Mouse (Mus musculus): ENCODE measurements around the gene Glra1. TPM values are rescaled to one million over a fixed set of nuclear protein-coding genes. Genes with fewer than 3 reads are reported as not detected.

Gene Glra1
- total RNA-seq, 2 experiments from 2014 or later: not detected

DNA sequence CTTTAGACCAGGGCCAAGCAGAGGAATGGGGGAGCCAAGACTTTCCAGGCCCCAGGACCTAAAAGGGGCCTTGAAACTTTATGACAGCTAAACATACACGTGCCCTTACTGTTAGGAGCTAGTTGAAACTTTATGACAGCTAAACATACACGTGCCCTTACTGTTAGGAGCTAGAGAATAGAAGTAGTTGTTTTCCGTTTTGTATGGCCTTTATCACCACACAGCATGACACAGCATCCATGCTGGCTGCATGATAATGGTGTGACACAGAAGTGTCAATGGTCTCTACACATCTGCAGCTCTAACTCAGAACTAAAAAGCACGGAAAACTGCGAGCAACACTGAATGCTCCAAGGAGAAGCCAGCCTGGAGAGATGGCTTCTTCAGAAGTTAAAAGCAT, 90.3 kb downstream of the Glra1 start:
- no peak for DNase-seq

DNA sequence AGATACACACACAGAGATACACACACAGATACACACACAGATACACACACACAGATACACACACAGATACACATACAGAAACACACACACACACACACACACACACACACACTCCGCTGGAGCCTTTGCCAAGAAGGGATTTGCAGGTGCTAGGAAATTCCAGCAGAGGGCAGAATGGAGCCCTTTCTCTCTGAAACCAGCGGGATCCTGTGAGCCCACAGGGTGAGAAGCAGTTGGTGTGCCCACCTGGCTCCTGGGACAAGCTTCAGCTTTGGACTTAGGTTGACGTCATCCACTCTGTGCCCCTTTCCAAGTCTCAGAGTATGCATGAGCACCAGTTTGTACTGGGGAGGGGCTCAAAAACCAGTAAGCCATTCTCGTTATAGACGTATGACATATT, 96.6 kb downstream of the Glra1 start:
- DNase-seq: peak; percentile 24

DNA sequence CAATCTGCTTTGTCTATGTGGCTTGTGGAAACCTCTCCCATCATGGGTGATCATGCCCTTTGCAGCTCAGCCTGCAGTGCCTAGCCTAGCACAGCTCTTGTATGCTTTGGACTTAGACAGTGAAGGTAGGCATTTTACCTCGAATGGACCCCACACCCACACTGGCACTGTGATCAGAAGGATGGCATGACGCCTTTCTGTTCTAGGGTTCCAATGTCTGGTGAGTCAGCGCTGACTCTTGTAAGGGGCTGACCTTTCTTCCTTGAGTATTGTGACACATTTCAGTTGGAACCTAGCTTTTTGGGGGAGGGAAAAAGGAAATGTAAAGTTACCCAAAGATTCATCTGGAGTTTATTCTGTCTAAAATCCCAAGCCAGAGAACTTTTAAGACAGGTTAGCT, 102.5 kb downstream of the Glra1 start:
- peak; percentile 38 for DNase-seq

DNA sequence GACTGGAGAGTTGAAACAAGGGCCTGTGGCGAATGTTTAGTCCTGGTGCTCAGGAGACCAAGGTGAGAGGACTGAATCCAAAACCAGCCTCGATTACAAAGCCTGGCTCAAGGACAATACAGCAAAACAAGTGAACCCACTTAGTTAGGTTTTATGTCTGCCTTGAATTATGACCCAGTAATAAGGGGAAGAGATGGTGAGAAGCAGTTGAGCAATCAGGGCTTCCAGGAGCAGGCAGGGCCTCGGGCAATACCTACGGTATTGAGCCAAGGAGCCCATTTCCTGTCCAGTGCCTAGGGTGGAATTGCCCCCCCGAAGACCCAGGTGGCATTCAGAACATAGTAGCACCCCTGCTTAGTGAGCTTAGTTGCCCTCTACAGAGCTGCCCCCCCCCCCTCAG, 105.1 kb downstream of the Glra1 start:
- DNase-seq: no peak

GRCm38 (mm10) chr11:55501955-55502531, 106.0 kb downstream of the Glra1 start:
- no peak for DNase-seq

DNA sequence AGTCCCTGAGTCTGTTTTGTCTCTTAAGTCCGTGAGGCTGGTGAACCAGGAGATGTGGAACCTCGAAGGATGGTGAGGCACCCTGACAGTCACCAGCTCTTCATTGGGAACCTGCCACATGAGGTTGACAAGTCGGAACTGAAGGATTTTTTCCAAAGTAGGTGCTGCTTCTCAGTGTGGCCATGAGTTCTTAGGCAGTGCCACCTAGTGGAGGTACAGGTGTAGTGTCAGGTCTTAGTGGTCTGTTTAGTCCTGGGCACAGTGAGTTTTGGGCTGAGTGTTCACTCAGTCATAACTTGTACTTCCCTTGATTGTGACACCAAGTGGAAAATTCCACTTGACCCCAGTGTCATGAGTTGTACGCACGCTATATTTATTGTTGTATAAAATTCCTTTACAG, 110.1 kb downstream of the Glra1 start:
- DNase-seq: peak; percentile 49

- no peak for DNase-seq
These were observed 111.8 kb downstream of the Glra1 start for GRCm38 (mm10) chr11:55496158-55496557.

GRCm38 (mm10) chr11:55485443-55485842, 122.6 kb downstream of the Glra1 start:
- no peak for DNase-seq

- no peak for DNase-seq
These were observed 134.8 kb downstream of the Glra1 start for GRCm38 (mm10) chr11:55473219-55473618.

DNA sequence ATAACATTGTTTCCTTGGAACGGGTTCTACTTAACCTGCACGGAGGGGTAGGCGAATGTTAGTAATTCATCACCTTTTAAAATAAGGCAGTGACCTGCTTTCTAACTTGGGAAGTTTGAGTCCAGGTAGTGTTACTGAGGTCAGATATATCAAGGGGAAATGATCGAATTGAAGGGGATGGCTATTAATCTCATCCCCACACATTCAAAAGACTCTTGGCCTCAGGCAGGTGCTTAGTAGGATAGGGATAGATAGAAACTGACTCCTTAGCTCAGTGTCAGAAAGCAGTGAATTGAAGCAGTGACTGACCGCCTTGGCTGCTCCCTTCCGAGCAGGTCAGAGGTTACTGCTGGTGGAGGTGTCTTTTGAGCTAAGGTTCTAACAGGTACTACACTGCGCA, 136.5 kb downstream of the Glra1 start:
- no peak for DNase-seq

- peak; percentile 33 for DNase-seq
These were observed 137.2 kb downstream of the Glra1 start for GRCm38 (mm10) chr11:55470761-55471160.

DNA sequence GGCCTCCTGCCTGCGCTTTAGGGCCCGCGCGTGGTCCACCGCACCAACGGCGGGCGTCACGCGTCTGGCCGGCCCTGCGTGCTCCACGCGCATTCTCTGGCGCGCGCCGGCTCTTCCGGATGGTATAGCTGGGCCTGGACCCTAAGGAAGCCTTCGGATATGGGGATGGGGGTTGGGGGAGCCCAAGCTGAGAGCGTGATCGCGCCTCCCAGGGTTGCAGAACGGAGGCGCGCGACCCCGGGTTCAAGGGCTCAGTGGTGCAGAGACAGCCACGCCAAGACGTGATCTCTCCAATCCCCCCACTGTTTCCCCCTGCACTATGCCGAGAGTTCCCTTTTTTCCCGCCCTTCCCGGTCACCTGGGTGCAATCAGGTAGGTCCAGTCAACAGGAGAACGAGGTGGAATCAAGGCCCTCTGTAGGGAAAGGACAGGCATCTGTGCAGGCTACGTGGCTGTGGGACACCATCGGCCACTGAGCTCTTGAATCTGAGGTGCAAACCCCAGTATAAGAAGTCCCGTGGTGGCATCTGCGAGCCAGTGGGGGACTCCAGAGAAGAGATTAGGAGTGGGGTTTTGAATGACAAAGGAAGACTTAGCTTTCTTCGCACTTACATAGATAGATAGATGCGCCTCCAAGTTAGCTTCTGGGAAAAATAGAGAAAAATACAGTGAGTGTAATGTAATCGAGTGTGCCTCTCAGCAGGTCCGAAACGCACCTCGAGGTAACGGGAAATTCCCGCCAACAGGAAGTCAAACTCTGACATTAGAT, 137.9 kb downstream of the Glra1 start:
- peak; percentile 46 for DNase-seq

GRCm38 (mm10) chr11:55469048-55469843, 138.8 kb downstream of the Glra1 start, which contains the start of gene G3bp1:
G3bp1 (plus strand) TSS chr11:55469685.
- peak; percentile 99 for DNase-seq

- no peak for DNase-seq
These were observed 139.4 kb downstream of the Glra1 start for GRCm38 (mm10) chr11:55468611-55469047.

DNA sequence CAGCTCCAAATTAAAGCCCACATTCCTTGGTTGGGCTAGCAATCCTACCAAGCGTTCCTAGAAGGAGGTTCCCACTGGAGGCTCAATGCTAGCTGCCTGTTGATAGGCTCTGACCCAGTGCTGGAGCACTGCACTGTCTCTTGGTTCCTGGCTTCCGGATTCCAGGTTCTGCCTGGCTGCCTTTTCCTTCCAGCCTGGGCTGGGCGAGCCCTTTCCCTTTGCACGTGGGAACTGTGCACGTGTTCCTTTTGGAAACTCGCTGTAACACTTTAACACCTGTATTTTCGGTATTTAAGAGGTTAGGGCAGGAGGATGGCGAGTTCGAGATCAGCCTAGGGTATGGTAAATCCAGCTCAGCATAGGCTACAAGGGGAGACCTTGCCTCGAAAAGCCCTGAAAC, 140.0 kb downstream of the Glra1 start:
- peak; percentile 46 for DNase-seq

DNA sequence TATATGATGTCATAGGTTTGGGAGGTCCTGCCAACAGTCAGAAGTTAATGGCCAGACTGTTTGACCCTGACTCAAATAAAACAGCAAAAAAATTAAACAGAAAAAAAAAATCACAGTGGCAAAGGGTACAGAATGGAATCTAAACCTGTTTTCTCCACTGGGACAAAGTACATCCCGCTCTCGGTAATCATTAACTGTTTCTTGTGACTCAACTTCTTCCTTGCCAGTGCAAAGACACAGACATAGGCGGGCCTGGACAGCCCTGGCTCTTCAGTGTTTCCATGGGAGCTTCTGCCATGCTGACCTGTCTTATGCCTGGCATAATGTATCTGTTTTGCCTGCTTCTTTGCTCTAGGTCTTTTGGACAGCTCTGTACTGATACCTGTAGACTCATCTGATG, 142.8 kb downstream of the Glra1 start:
- no peak for DNase-seq

GRCm38 (mm10) chr11:55464707-55465106, 143.3 kb downstream of the Glra1 start:
- DNase-seq: no peak

Small RNA genes within 50 kb of the gene (microRNA-seq; reads per million reads assigned to microRNA genes)
- gene Mir7652: not detected

Other genes with a start within 250 kb of the Glra1 start
- gene Sparc, start 185.0 kb downstream of the Glra1 start, total RNA-seq (2021): 1,000 to 10,000 TPM; 2,122 to 2,491 TPM
- gene Atox1, start 147.0 kb downstream of the Glra1 start, total RNA-seq (2021): 100 to 1,000 TPM; 271 to 292 TPM
- gene G3bp1, start 138.5 kb downstream of the Glra1 start, total RNA-seq (2021): 10 to 100 TPM; 55.5 to 60.0 TPM